Mouse (Mus musculus) yolk sac, embryonic 10.5 days (tissue): Measurements from ENCODE around the gene Unc5a.

Experiments used
- DNase-seq: peaks from one replicate; pipeline ENCODE4 v3.0.0-alpha.2; 2017; ENCODE audit warnings: low spot score

Unc5a gene

GRCm38 (mm10) chr13:54948531-54949493 lies at the start of gene Unc5a:
TSS of gene Unc5a (plus strand) at chr13:54949411.
- peak; percentile 61 for DNase-seq

- DNase-seq = no peak
Measured at GRCm38 (mm10) chr13:54912053-54912452, 37.2 kb upstream of the Unc5a start.

GRCm38 (mm10) chr13:54912894-54913621 lies 36.2 kb upstream of the Unc5a start:
- DNase-seq = no peak

GRCm38 (mm10) chr13:54916644-54917043 lies 32.6 kb upstream of the Unc5a start:
- DNase-seq = no peak

GRCm38 (mm10) chr13:54918910-54919309 lies 30.3 kb upstream of the Unc5a start:
- no peak for DNase-seq

GRCm38 (mm10) chr13:54919666-54920065 lies 29.5 kb upstream of the Unc5a start:
- DNase-seq = no peak

GRCm38 (mm10) chr13:54921700-54922099 lies 27.5 kb upstream of the Unc5a start:
- DNase-seq = no peak

- DNase-seq = no peak
Measured at GRCm38 (mm10) chr13:54923705-54924104, 25.5 kb upstream of the Unc5a start.

GRCm38 (mm10) chr13:54925466-54925865 lies 23.7 kb upstream of the Unc5a start:
- DNase-seq = no peak

GRCm38 (mm10) chr13:54926654-54927053 lies 22.6 kb upstream of the Unc5a start:
- DNase-seq = no peak

- no peak for DNase-seq
Measured at GRCm38 (mm10) chr13:54930123-54930522, 19.1 kb upstream of the Unc5a start.

- DNase-seq = no peak
Measured at GRCm38 (mm10) chr13:54934873-54935272, 14.3 kb upstream of the Unc5a start.

GRCm38 (mm10) chr13:54936173-54936572 lies 13.0 kb upstream of the Unc5a start:
- no peak for DNase-seq

- DNase-seq = no peak
Measured at GRCm38 (mm10) chr13:54937885-54938284, 11.3 kb upstream of the Unc5a start.

GRCm38 (mm10) chr13:54938493-54938892 lies 10.7 kb upstream of the Unc5a start:
- DNase-seq = no peak

GRCm38 (mm10) chr13:54944411-54945157 lies 4.6 kb upstream of the Unc5a start:
- DNase-seq = no peak

- DNase-seq = peak; percentile 19
Measured at GRCm38 (mm10) chr13:54945332-54945731, 3.9 kb upstream of the Unc5a start.

- no peak for DNase-seq
Measured at GRCm38 (mm10) chr13:54946406-54946805, 2.8 kb upstream of the Unc5a start.

GRCm38 (mm10) chr13:54949592-54949991 lies 381 bp downstream of the Unc5a start:
- peak; percentile 36 for DNase-seq

- no peak for DNase-seq
Measured at GRCm38 (mm10) chr13:54950131-54950530, 920 bp downstream of the Unc5a start.

GRCm38 (mm10) chr13:54951166-54951565 lies 2.0 kb downstream of the Unc5a start:
- no peak for DNase-seq

- no peak for DNase-seq
Measured at GRCm38 (mm10) chr13:54954745-54955144, 5.5 kb downstream of the Unc5a start.
